Mouse (Mus musculus): ENCODE measurements around the gene Gm17324.

Gm17324 gene

DNA sequence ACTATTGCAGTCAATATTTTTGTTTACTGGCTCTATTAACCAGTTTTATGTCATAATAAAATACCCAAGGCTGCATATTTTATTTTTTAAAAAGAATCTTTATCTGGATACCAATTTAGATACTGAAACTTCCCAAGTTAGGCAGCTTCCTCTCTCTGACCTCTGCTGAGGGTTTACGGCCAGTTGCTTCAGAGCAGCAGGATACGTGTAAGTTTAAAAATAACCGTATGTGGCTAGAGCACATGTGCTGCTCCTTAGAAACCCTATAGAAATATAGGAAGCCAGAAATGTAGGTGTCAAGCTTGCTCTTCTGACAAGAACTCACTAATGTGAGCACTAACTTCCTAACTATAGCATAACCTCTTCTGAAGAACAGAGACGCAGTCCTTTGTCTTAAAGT is 14.8 kb upstream of the Gm17324 start:
- no peak for DNase-seq

DNA sequence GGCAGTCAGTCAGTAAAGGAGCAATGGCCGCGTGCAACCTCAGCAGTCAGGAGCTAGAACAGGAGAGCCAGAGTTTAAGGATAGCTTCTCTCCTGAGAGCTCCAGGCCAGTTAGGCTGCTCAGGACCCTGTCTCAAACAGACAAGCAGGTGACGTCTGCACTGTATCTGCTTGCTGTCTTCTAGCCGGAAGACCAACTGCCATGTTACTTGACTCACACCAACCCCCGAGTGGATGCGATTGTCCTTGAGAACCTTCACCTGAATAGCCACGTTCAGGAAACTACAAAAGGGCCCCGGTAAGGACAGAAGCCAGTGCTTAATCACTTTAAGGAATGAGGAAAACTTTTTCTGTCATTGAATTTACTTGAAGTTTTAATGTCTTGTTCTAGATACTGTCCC is 8.4 kb upstream of the Gm17324 start:
- no peak for DNase-seq

GRCm38 (mm10) chr9:78451382-78451781 is 2.8 kb upstream of the Gm17324 start:
- no peak for DNase-seq

DNA sequence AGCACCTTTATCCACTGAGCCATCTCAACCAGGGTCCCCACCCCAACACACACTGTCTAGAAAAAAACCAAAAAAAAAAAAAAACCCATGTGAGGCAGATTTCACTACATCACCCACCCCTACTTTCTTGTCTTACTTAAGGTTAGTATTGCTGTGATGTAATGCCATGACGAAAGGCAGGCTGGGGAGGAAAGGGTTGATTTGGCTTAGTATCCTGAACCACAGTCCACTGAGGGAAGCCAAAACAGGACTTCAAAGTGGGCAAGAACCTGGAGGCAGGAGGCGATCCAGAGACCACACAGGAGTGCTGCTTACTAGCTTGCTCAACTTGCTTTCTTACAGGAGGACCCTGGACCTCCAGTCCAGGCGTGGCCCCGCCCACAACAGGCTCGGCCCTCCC is 1.8 kb upstream of the Gm17324 start:
- DNase-seq: no peak

DNA sequence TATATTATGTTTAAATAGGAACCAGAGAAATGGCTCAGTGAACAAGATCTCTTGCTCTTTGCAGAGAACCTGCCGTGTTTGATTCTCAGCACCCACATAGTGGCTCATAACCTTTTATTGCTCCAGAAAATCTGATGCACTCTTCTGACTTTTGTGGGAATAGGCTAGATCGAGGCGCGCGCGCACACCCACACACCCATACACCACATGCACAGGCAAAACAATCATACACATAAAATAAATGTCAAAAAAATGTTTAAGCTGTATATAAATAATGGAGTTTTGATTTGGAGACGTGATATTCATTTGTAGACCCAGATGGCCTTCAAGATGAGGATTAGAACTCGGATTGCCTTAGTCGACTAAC is 997 bp downstream of the Gm17324 start:
- no peak for DNase-seq

GRCm38 (mm10) chr9:78442579-78443392 is 5.8 kb downstream of the Gm17324 start, which contains the start of gene Cgas:
Cgas (minus strand) TSS chr9:78443237.
- no peak for DNase-seq

DNA sequence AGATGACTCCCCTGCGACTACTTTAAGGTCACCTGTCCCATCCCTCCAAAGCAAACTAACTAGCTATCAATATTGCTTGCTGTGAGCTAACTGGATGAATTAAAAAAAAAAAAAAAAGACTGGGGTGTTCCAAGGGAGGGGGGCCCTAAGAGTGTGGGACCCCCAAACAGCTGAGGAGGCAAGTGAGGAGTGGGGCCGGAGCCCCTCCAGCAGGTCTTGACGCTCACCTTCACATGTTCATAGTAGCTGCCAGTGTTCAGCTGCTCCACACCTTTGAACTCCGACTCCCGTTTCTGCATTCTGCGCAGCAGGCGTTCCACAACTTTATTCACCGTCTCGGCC is 6.4 kb downstream of the Gm17324 start:
- no peak for DNase-seq

- DNase-seq: no peak
These were observed 9.2 kb downstream of the Gm17324 start for GRCm38 (mm10) chr9:78439426-78439825.

DNA sequence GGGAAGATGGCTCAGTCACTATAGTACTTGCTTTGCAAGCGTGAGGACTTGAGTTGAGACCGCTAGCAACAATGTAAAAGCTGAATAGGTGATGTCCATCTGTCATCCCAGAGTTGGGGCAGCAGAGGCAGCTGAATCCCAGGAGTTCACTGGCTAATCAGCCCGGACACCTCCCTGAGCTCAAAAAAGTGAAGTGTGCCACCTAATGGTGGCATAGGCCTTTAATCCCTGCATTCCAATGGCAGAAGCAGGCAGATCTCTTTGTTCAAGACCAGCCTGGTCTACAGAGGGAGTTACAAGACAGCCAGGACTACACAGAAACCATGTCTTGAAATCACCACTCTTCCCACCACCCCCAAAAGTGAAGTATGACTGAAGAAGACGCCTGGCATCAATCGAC is 16.1 kb downstream of the Gm17324 start:
- DNase-seq: no peak

- no peak for DNase-seq
These were observed 18.1 kb downstream of the Gm17324 start for GRCm38 (mm10) chr9:78430486-78430885.

DNA sequence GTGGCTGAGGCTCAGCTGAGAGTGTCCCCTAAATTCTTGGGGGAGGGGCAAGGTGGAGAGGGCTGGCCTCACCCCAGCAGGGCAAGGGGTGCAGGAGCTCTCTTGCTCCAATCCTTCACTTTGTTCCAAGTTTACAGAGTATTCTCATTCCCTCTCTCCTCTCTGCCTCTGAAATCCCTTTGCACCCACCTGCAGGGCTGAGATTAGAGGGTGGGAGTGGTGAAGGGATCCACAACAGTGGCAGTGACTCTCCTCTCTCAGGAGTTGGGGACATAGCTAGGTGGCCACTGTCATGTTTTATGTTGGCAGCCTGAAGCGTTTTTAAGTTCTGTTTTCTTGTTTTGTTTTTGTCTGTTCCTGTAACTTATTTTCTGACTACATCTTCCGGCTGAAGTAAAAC is 19.0 kb downstream of the Gm17324 start:
- no peak for DNase-seq

- no peak for DNase-seq
These were observed 19.6 kb downstream of the Gm17324 start for GRCm38 (mm10) chr9:78428870-78429432.

GRCm38 (mm10) chr9:78428185-78428584 is 20.4 kb downstream of the Gm17324 start:
- DNase-seq: no peak

- no peak for DNase-seq
These were observed 21.2 kb downstream of the Gm17324 start for GRCm38 (mm10) chr9:78427362-78427781.

- no peak for DNase-seq
These were observed 47.0 kb downstream of the Gm17324 start for GRCm38 (mm10) chr9:78401596-78401995.

- no peak for DNase-seq
These were observed 48.0 kb downstream of the Gm17324 start for GRCm38 (mm10) chr9:78400570-78400969.

Measured in cerebellum, adult 11-12 months (tissue).